25 mouse cellular contexts compared by ENCODE assay signal in the genomic region with DNA sequence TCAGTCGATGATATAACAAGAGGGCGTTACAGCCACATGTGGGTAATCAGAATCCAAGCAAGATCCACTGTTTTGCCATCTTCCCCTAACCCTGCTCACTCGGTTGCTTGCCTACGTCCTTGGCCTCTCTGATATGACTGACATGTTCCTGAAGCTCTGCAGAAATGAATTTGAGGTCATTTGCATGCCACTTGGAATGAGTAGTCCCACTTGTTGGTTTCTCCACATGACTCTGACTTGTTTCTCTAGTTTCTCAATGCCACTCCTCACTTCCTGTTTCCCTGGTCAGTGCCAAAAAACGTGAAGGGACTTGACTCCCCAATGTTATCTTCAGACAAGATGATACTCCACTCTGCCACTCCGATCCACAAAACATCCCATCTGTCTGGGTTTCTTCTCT. TPM values are rescaled to one million over a fixed set of nuclear protein-coding genes. Genes with fewer than 3 reads are reported as not detected.
DNase-seq lines count a peak whose midpoint lies in the region; ATAC-seq and TF ChIP-seq lines count a peak whose summit lies in the region.
"Had no signal": no experiment of that assay in that cellular context is flagged by ENCODE, and none has a peak within 500 bp of the region (broad histone marks: within the 10 kb centered on the region; RNA-seq: fewer than 3 reads in every experiment).

No protein-coding gene starts in this region.

- no peak for TF ChIP-seq CTCF in liver, postnatal 0 days (IDR thresholded peaks at IDR 0.05; ENCODE audit: low read depth)

- ATAC-seq in inflammation-experienced regulatory T-cells, adult 6 months = peak; percentile 19
- no peak for ATAC-seq in liver, postnatal 0 days
- ATAC-seq: forebrain, postnatal 0 days; intestine, embryonic 16.5 days; midbrain, embryonic 15.5 days had no signal

- H3K4me3 ChIP-seq in liver, postnatal 0 days (ENCODE audit: low read depth, low read length) = no peak overlapping the region
- H3K4me3 ChIP-seq: embryonic facial prominence, embryonic 15.5 days; kidney, embryonic 15.5 days; left cerebral cortex, adult 2 months; megakaryocyte, embryonic 14.5 days; midbrain, embryonic 15.5 days had no signal

- H3K9me3 ChIP-seq in liver, postnatal 0 days (ENCODE audit: low read length) = no peaks in the 10 kb centered on the region
- H3K9me3 ChIP-seq: embryonic facial prominence, embryonic 15.5 days; kidney, embryonic 15.5 days; megakaryocyte, embryonic 14.5 days; midbrain, embryonic 15.5 days had no signal

- H3K27me3 ChIP-seq in liver, postnatal 0 days (ENCODE audit: insufficient read depth, low read length) = no peaks in the 10 kb centered on the region
- H3K27me3 ChIP-seq: embryonic facial prominence, embryonic 15.5 days; kidney, embryonic 15.5 days; midbrain, embryonic 15.5 days had no signal

- DNase-seq in adrenal gland, adult 8-10 months = peak; percentile 9
- DNase-seq in adrenal gland, postnatal 25 days = no peak
- peak; percentile 9 for DNase-seq in thymus, postnatal 25 days
- DNase-seq in thymus, adult 18-20 months = no peak
- no peak for DNase-seq in liver, postnatal 0 days
- no peak for DNase-seq in cerebellum, adult 11 months
- no peak for DNase-seq in right cerebral cortex, postnatal 14 days
- DNase-seq: cerebellum, adult 11-12 months; cerebellum, postnatal 14 days; forebrain, postnatal 0 days; heart, postnatal 36 days; kidney, postnatal 4 days; layer of hippocampus, adult 9-11 months; left cerebral cortex, postnatal 4 days; liver; right cerebral cortex, postnatal 25 days had no signal

- H3K36me3 ChIP-seq in liver, postnatal 0 days (replicated peaks; ENCODE audit: insufficient read depth, low read length) = no peaks in the 10 kb centered on the region
- H3K36me3 ChIP-seq: embryonic facial prominence, embryonic 15.5 days; kidney, embryonic 15.5 days; midbrain, embryonic 15.5 days had no signal

- H3K27ac ChIP-seq in liver, postnatal 0 days (ENCODE audit: low read depth) = no peak overlapping the region
- H3K27ac ChIP-seq: embryonic facial prominence, embryonic 15.5 days; hindbrain, embryonic 14.5 days; kidney, embryonic 15.5 days; left cerebral cortex, adult 2 months; midbrain, embryonic 15.5 days had no signal

- no peak overlapping the region for H3K4me2 ChIP-seq in liver, postnatal 0 days (ENCODE audit: low read depth, low read length)
- H3K4me2 ChIP-seq: embryonic facial prominence, embryonic 15.5 days; hindbrain, embryonic 14.5 days; kidney, embryonic 15.5 days; midbrain, embryonic 15.5 days had no signal

- TF ChIP-seq EP300 in liver, postnatal 0 days (IDR thresholded peaks at IDR 0.05; ENCODE audit: low read depth) = no peak

- no peaks in the 10 kb centered on the region for H3K4me1 ChIP-seq in liver, postnatal 0 days (ENCODE audit: insufficient read depth)
- H3K4me1 ChIP-seq: embryonic facial prominence, embryonic 15.5 days; kidney, embryonic 15.5 days; midbrain, embryonic 15.5 days had no signal

- no peak overlapping the region for H3K9ac ChIP-seq in liver, postnatal 0 days (replicated peaks)
- H3K9ac ChIP-seq: embryonic facial prominence, embryonic 15.5 days; forebrain, postnatal 0 days; hindbrain, embryonic 14.5 days; kidney, embryonic 15.5 days; midbrain, embryonic 15.5 days had no signal

- 53% methylated on average over 6 of the region's 6 CpGs for WGBS in liver, postnatal 0 days (ENCODE audit: insufficient replicate concordance)

RNA-seq across cellular contexts. Expression of gene Slc25a43, which starts 15.1 kb away (rescaled TPM):
- 1 to 10 TPM; 2.0 to 3.7 (median 2.9) TPM for total RNA-seq in adrenal gland, adult 8-10 months (2022)
- 1.7 and 2.0 TPM in 2 replicates for total RNA-seq in adrenal gland, postnatal 25 days (2021)
- under 1 TPM in 2 of 3 experiments, not detected in 1; 0.47 to 0.50 TPM for polyA plus RNA-seq in inflammation-experienced regulatory T-cells, adult 6 months (2017; shearing (Covaris generic))
- 0.41 and 0.69 TPM in 2 replicates for polyA plus RNA-seq in liver, postnatal 0 days (2015; fragmentation: Nextera tagmentation; extraction: Ambion mirVana)
- total RNA-seq: gastrocnemius, adult 18-20 months; left cerebral cortex, postnatal 4 days had no signal

RNA-seq across cellular contexts. Expression of gene Slc25a5, which starts 36.9 kb away (rescaled TPM):
- total RNA-seq in adrenal gland, adult 8-10 months (2022) = 100 to 1,000 TPM; 317 to 419 (median 366) TPM
- total RNA-seq in adrenal gland, postnatal 25 days (2021) = 414 and 427 TPM in 2 replicates
- 1,000 to 10,000 TPM; 1,142 to 1,516 (median 1,275) TPM for polyA plus RNA-seq in inflammation-experienced regulatory T-cells, adult 6 months (2017; shearing (Covaris generic))
- polyA plus RNA-seq in liver, postnatal 0 days (2015; fragmentation: Nextera tagmentation; extraction: Ambion mirVana) = 703 and 719 TPM in 2 replicates

Comparison
In these comparisons a context has a peak if more than half of its experiments do, and no peak if none do; other contexts are left out.
1. DNase-seq: peak in adrenal gland, adult 8-10 months (single experiment) and thymus, postnatal 25 days (single experiment); none in adrenal gland, postnatal 25 days (single experiment), thymus, adult 18-20 months (0 of 2), liver, postnatal 0 days (single experiment), cerebellum, adult 11 months (single experiment) and right cerebral cortex, postnatal 14 days (single experiment).